Mouse (Mus musculus): ENCODE measurements around the gene Tent4b. TPM values are rescaled to one million over a fixed set of nuclear protein-coding genes. Genes with fewer than 3 reads are reported as not detected.
A peak's percentile ranks its signal among the peaks of the same experiment; 100 is the strongest.

Gene Tent4b
- polyA plus RNA-seq, 1 experiment from 2014 or later = 5.9 TPM

DNA sequence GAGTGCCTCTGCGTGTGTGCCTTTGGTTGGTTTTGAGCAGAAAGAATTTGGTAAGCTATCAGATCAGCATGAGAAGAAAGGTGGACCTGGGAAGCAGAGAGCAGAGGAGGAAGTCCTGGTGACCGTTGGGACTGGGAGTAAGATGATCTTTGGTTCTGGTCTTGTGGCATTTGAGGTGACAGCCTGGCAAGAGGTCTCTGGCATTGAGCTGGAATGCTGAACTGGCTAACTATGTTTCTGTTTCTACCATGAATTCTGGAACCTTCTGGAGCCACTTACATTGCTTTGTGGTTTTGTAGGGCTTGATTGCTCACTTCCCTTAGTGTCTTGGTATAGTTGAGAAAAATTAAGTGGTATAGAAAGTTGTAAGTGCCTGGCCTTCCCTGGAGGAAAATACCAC is 38.6 kb downstream of the Tent4b start:
- H3K9ac ChIP-seq (ENCODE audit: low read depth, low read length) = no peak overlapping the region
- TF ChIP-seq CTCF (IDR thresholded peaks at IDR 0.05; ENCODE audit: low read depth) = no peak
- H3K4me2 ChIP-seq (replicated peaks; ENCODE audit: low read depth) = no peak overlapping the region
- no peaks in the 10 kb centered on the region for H3K27me3 ChIP-seq (replicated peaks; ENCODE audit: control insufficient read depth, insufficient read depth, low read length)
- no peaks in the 10 kb centered on the region for H3K9me3 ChIP-seq (ENCODE audit: control insufficient read depth)
- no peak overlapping the region for H3K27ac ChIP-seq (ENCODE audit: low read depth, low read length)
- no peak overlapping the region for H3K4me3 ChIP-seq (ENCODE audit: low read depth, low read length)
- ATAC-seq = no peak
- 0 out of 2 replicates have a peak, but pooled peaks cover 4% of the 10 kb centered on the region for H3K4me1 ChIP-seq (replicated peaks; ENCODE audit: control insufficient read depth, insufficient read depth, low read length)
- no peaks in the 10 kb centered on the region for H3K36me3 ChIP-seq (ENCODE audit: control insufficient read depth, insufficient read depth)
- 69% methylated on average over 2 of the region's 2 CpGs for WGBS

DNA sequence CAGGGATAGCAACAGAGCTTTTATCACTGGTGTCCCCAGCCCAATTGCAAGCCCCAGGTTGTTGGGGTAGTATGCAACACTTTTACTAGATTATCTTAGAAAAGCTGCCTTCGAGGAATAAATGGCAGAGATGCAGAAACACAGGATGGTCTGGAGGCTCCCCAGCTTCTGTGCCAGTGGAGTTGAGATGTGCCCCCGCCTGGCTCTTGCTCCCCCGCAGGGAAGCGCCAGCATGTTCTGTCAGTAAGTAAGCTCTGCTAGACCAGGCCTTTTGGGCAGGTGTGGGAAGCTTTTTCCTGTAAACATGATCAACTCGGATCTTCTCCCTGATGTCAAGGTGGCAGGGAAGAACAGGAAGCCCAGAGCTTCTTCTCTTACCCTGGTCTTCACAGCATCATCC is 40.3 kb downstream of the Tent4b start:
- Histone ChIP-seq H3K36me3 (ENCODE audit: control insufficient read depth, insufficient read depth) (no peaks in the 10 kb centered on the region), H3K9me3 (ENCODE audit: control insufficient read depth) (no peaks in the 10 kb centered on the region), H3K27ac (ENCODE audit: low read depth, low read length) (no peak overlapping the region), H3K27me3 (replicated peaks; ENCODE audit: control insufficient read depth, insufficient read depth, low read length) (no peaks in the 10 kb centered on the region), H3K4me3 (ENCODE audit: low read depth, low read length) (no peak overlapping the region), H3K4me1 (replicated peaks; ENCODE audit: control insufficient read depth, insufficient read depth, low read length) (no peaks in the 10 kb centered on the region), H3K9ac (ENCODE audit: low read depth, low read length) (no peak overlapping the region), H3K4me2 (replicated peaks; ENCODE audit: low read depth) (no peak overlapping the region)
- ATAC-seq = no peak
- 88% methylated on average over 5 of the region's 5 CpGs for WGBS
- no peak for TF ChIP-seq CTCF (IDR thresholded peaks at IDR 0.05; ENCODE audit: low read depth)

DNA sequence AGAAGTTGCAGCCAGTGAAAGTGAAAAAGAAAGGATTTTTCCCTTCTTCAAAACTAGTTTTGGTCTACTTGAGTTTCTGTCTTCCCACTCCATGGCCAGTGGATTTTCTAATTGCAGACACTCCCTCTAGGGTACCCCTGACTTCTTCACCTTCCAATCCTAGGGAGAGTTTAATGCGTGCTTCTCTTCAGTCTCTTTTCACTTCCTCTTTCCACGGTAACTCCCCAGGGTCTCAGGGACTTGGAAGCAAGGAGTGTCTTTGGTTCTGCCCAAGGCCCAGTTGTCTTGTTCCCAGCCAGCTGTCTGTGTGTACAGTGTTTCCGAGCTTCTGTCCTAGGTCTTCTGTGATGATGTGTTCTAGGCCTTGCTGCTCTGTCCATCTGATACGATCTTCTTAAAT is 42.9 kb downstream of the Tent4b start:
- Histone ChIP-seq H3K4me2 (replicated peaks; ENCODE audit: low read depth) (no peak overlapping the region), H3K27ac (ENCODE audit: low read depth, low read length) (no peak overlapping the region), H3K4me3 (ENCODE audit: low read depth, low read length) (no peak overlapping the region), H3K9ac (ENCODE audit: low read depth, low read length) (no peak overlapping the region), H3K4me1 (replicated peaks; ENCODE audit: control insufficient read depth, insufficient read depth, low read length) (no peaks in the 10 kb centered on the region), H3K27me3 (replicated peaks; ENCODE audit: control insufficient read depth, insufficient read depth, low read length) (no peaks in the 10 kb centered on the region), H3K36me3 (ENCODE audit: control insufficient read depth, insufficient read depth) (peaks cover 7% of the 10 kb centered on the region; the same call in 1 of the 2 replicates), H3K9me3 (ENCODE audit: control insufficient read depth) (no peaks in the 10 kb centered on the region)
- 86% methylated on average over 4 of the region's 4 CpGs for WGBS
- no peak for TF ChIP-seq CTCF (IDR thresholded peaks at IDR 0.05; ENCODE audit: low read depth)
- ATAC-seq = no peak

DNA sequence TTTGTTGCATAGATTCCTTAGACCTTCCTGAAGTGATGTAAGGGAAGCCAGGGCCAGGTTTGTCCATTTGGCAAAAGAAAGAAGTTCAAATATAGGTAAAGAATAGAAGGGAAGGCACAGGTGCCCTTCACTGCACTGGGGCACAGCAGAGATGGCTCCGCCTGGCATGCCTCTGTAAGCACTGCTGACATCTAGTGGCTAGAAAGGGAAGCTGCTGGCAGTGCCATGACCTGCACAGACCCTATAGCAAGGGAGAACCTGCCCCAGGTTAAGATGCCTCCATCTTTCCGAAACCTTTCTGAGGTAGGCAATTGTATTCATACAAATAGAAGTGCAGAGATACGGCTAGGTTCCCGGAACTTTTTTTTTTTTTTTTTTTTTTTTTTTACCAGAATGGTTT is 45.3 kb downstream of the Tent4b start:
- ATAC-seq = peak; percentile 83
- peak; percentile 92 for TF ChIP-seq CTCF (IDR thresholded peaks at IDR 0.05; ENCODE audit: low read depth)
- Histone ChIP-seq H3K36me3 (ENCODE audit: control insufficient read depth, insufficient read depth) (peaks cover 22% of the 10 kb centered on the region), H3K4me1 (replicated peaks; ENCODE audit: control insufficient read depth, insufficient read depth, low read length) (no peaks in the 10 kb centered on the region), H3K9ac (ENCODE audit: low read depth, low read length) (no peak overlapping the region), H3K27me3 (replicated peaks; ENCODE audit: control insufficient read depth, insufficient read depth, low read length) (no peaks in the 10 kb centered on the region), H3K9me3 (ENCODE audit: control insufficient read depth) (no peaks in the 10 kb centered on the region), H3K4me2 (replicated peaks; ENCODE audit: low read depth) (no peak overlapping the region), H3K27ac (ENCODE audit: low read depth, low read length) (no peak overlapping the region), H3K4me3 (ENCODE audit: low read depth, low read length) (no peak overlapping the region)
- WGBS = 83% methylated on average over 4 of the region's 4 CpGs

DNA sequence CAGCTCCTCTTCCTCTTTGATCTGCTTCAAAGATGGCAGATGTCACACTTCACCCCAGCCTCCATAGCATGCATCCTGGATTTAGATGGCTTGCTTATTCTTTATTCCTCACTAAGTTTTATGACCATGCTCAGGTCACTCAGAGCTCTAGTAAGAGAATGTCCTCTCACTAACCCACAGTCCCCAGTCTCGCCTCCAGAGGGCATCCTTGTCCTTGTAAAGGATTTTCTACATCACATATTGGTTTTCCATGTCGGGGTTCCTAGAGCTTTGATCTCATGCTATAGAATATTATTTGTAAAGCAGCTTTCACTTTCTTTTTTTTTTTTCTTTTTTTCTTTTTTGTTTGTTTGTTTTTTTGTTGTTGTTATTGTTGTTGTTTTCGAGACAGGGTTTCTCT is 53.8 kb downstream of the Tent4b start:
- Histone ChIP-seq H3K36me3 (ENCODE audit: control insufficient read depth, insufficient read depth) (peaks cover 51% of the 10 kb centered on the region), H3K4me2 (replicated peaks; ENCODE audit: low read depth) (no peak overlapping the region), H3K4me3 (ENCODE audit: low read depth, low read length) (no peak overlapping the region), H3K9ac (ENCODE audit: low read depth, low read length) (no peak overlapping the region), H3K27ac (ENCODE audit: low read depth, low read length) (no peak overlapping the region), H3K4me1 (replicated peaks; ENCODE audit: control insufficient read depth, insufficient read depth, low read length) (no peaks in the 10 kb centered on the region), H3K27me3 (replicated peaks; ENCODE audit: control insufficient read depth, insufficient read depth, low read length) (no peaks in the 10 kb centered on the region), H3K9me3 (ENCODE audit: control insufficient read depth) (no peaks in the 10 kb centered on the region)
- no peak for ATAC-seq
- 84% methylated on average over 3 of the region's 3 CpGs for WGBS
- TF ChIP-seq CTCF (IDR thresholded peaks at IDR 0.05; ENCODE audit: low read depth) = peak; percentile 57

DNA sequence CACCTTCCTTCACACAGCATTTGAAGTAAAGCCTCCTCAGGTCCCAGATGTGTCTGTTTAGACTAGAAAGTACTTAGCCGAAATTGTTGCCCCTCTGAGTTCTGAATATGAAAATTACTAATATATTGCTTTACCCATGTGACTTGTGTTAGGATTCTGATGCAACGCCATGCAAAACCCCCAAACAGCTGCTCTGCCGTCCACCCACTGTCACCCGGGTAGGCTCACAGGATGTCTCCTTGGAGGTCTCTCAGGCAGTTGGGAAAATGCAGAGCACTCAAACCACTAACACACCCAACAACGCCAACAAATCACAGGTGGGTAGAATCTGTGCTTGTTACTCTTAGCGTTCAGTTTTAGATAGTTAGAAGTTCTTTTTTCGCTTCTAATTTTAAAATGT is 55.9 kb downstream of the Tent4b start:
- Histone ChIP-seq H3K4me3 (ENCODE audit: low read depth, low read length) (no peak overlapping the region), H3K27me3 (replicated peaks; ENCODE audit: control insufficient read depth, insufficient read depth, low read length) (no peaks in the 10 kb centered on the region), H3K9me3 (ENCODE audit: control insufficient read depth) (no peaks in the 10 kb centered on the region), H3K9ac (ENCODE audit: low read depth, low read length) (no peak overlapping the region), H3K27ac (ENCODE audit: low read depth, low read length) (no peak overlapping the region), H3K36me3 (ENCODE audit: control insufficient read depth, insufficient read depth) (peaks cover 38% of the 10 kb centered on the region), H3K4me2 (replicated peaks; ENCODE audit: low read depth) (no peak overlapping the region), H3K4me1 (replicated peaks; ENCODE audit: control insufficient read depth, insufficient read depth, low read length) (no peaks in the 10 kb centered on the region)
- TF ChIP-seq CTCF (IDR thresholded peaks at IDR 0.05; ENCODE audit: low read depth) = no peak
- ATAC-seq = no peak
- WGBS = 86% methylated on average over 7 of the region's 7 CpGs

DNA sequence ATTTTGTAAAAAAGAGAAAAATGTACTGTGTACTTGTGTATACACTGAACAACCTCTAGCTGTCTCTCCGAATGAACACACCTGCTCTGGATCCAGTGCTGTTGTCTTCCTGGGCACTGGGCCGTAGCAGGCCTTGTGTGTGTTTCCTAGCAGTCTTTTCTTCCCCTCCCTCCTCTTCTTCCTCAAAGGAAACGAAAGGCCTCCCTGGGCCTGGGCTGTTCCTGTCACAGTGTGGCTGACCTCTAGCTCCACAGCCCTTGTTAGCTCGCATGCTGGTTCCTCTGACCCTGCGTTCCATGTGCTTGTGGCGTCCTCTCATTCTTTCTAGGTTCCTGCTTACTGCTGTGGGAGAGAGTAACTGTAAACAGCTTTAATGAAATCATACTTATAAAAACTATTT is 59.0 kb downstream of the Tent4b start:
- Histone ChIP-seq H3K9me3 (ENCODE audit: control insufficient read depth) (no peaks in the 10 kb centered on the region), H3K27ac (ENCODE audit: low read depth, low read length) (no peak overlapping the region), H3K9ac (ENCODE audit: low read depth, low read length) (no peak overlapping the region), H3K36me3 (ENCODE audit: control insufficient read depth, insufficient read depth) (peaks cover 24% of the 10 kb centered on the region; the same call in 1 of the 2 replicates), H3K27me3 (replicated peaks; ENCODE audit: control insufficient read depth, insufficient read depth, low read length) (no peaks in the 10 kb centered on the region), H3K4me1 (replicated peaks; ENCODE audit: control insufficient read depth, insufficient read depth, low read length) (no peaks in the 10 kb centered on the region), H3K4me2 (replicated peaks; ENCODE audit: low read depth) (no peak overlapping the region), H3K4me3 (ENCODE audit: low read depth, low read length) (no peak overlapping the region)
- 68% methylated on average over 6 of the region's 6 CpGs for WGBS
- no peak for ATAC-seq
- TF ChIP-seq CTCF (IDR thresholded peaks at IDR 0.05; ENCODE audit: low read depth) = no peak
